Mouse (Mus musculus) heart, adult 11 months (tissue): ENCODE data around the gene Shh.

Experiments used
- DNase-seq: peaks from one replicate; pipeline ENCODE4 v3.0.0; 2022

Gene Shh

GRCm38 (mm10) chr5:28466760-28467306, at the start of gene Shh:
Shh (minus strand) TSS chr5:28467256.
- DNase-seq, result peak; percentile 60

GRCm38 (mm10) chr5:28500792-28501439, 33.9 kb upstream of the Shh start:
- peak; percentile 55 for DNase-seq

GRCm38 (mm10) chr5:28498846-28499245, 31.8 kb upstream of the Shh start:
- DNase-seq, result peak; percentile 59

GRCm38 (mm10) chr5:28495712-28496650, 28.9 kb upstream of the Shh start:
- peak; percentile 61 for DNase-seq

GRCm38 (mm10) chr5:28493550-28493949, 26.5 kb upstream of the Shh start:
- DNase-seq, result peak; percentile 69

- DNase-seq, result peak; percentile 57
Measured at GRCm38 (mm10) chr5:28482991-28483390, 15.9 kb upstream of the Shh start.

- DNase-seq, result peak; percentile 77
Measured at GRCm38 (mm10) chr5:28481730-28482129, 14.7 kb upstream of the Shh start.

- DNase-seq, result peak; percentile 70
Measured at GRCm38 (mm10) chr5:28476389-28477379, 9.6 kb upstream of the Shh start.

- no peak for DNase-seq
Measured at GRCm38 (mm10) chr5:28473556-28473955, 6.5 kb upstream of the Shh start.

GRCm38 (mm10) chr5:28469525-28470202, 2.6 kb upstream of the Shh start:
- peak; percentile 93 for DNase-seq

GRCm38 (mm10) chr5:28466351-28466750, 705 bp downstream of the Shh start:
- DNase-seq, result peak; percentile 68

GRCm38 (mm10) chr5:28465526-28465925, 1.5 kb downstream of the Shh start:
- peak; percentile 37 for DNase-seq

GRCm38 (mm10) chr5:28465099-28465406, 2.0 kb downstream of the Shh start:
- DNase-seq, result peak; percentile 82

GRCm38 (mm10) chr5:28464361-28465098, 2.5 kb downstream of the Shh start:
- DNase-seq, result peak; percentile 74

- peak; percentile 80 for DNase-seq
Measured at GRCm38 (mm10) chr5:28463656-28464055, 3.4 kb downstream of the Shh start.

- peak; percentile 63 for DNase-seq
Measured at GRCm38 (mm10) chr5:28462741-28463590, 4.1 kb downstream of the Shh start.

- DNase-seq, result peak; percentile 77
Measured at GRCm38 (mm10) chr5:28461376-28461775, 5.7 kb downstream of the Shh start.

- peak; percentile 70 for DNase-seq
Measured at GRCm38 (mm10) chr5:28460556-28461350, 6.3 kb downstream of the Shh start.
